Comparison of ENCODE assay signal across 19 mouse cellular contexts in genomic region chr9:10447220-10447837, GRCm38 (mm10).
DNase-seq lines count a peak whose midpoint lies in the region; ATAC-seq and TF ChIP-seq lines count a peak whose summit lies in the region.
"Had no signal": no experiment of that assay in that cellular context is flagged by ENCODE, and none has a peak within 500 bp of the region (broad histone marks: within the 10 kb centered on the region; RNA-seq: fewer than 3 reads in every experiment).

No protein-coding gene starts in this region.

- H3K9me3 ChIP-seq in forebrain, embryonic 14.5 days (replicated peaks; ENCODE audit: control insufficient read depth, low read length), result no peaks in the 10 kb centered on the region
- no peaks in the 10 kb centered on the region for H3K9me3 ChIP-seq in midbrain, embryonic 16.5 days (replicated peaks; ENCODE audit: control insufficient read depth, low read length, poor library complexity, severe bottlenecking)
- no peaks in the 10 kb centered on the region for H3K9me3 ChIP-seq in intestine, postnatal 0 days (ENCODE audit: control insufficient read depth)
- H3K9me3 ChIP-seq: embryonic facial prominence, embryonic 12.5 days; hindbrain, embryonic 10.5 days had no signal

- peak; percentile 4 for DNase-seq in embryo, embryonic 11 days
- DNase-seq in embryo, embryonic 10 days (ENCODE audit: low spot score), result no peak
- peak; percentile 12 for DNase-seq in ES-CJ7 (ENCODE audit: low read depth, low spot score)
- peak; percentile 48 for DNase-seq in forebrain, embryonic 14.5 days (ENCODE audit: low spot score)
- DNase-seq in right cerebral cortex, postnatal 14 days, result no peak
- DNase-seq: adrenal gland, postnatal 25 days; cerebellum, adult 18-20 months; kidney, adult 9 months; kidney, postnatal 36 days; left cerebral cortex, postnatal 4 days; liver, postnatal 0 days; lung, postnatal 10 days had no signal

- H3K27me3 ChIP-seq in forebrain, embryonic 14.5 days (replicated peaks; ENCODE audit: control insufficient read depth, insufficient read depth, low read length), result no peaks in the 10 kb centered on the region
- no peaks in the 10 kb centered on the region for H3K27me3 ChIP-seq in midbrain, embryonic 16.5 days (ENCODE audit: control insufficient read depth, insufficient read depth, low read depth, low read length)
- H3K27me3 ChIP-seq in intestine, postnatal 0 days (replicated peaks; ENCODE audit: control insufficient read depth, insufficient read depth, low read length), result no peaks in the 10 kb centered on the region
- H3K27me3 ChIP-seq: embryonic facial prominence, embryonic 12.5 days had no signal

- no peaks in the 10 kb centered on the region for H3K36me3 ChIP-seq in forebrain, embryonic 14.5 days (ENCODE audit: control insufficient read depth, insufficient read depth, low read length)
- no peaks in the 10 kb centered on the region for H3K36me3 ChIP-seq in midbrain, embryonic 16.5 days (ENCODE audit: control insufficient read depth, insufficient read depth, low read length)
- no peaks in the 10 kb centered on the region for H3K36me3 ChIP-seq in intestine, postnatal 0 days (ENCODE audit: control insufficient read depth, insufficient read depth)
- H3K36me3 ChIP-seq: embryonic facial prominence, embryonic 12.5 days; hindbrain, embryonic 10.5 days had no signal

- peak; percentile 50; the same call in 1 of the 2 replicates for ATAC-seq in forebrain, embryonic 14.5 days
- peak; percentile 80 for ATAC-seq in midbrain, embryonic 16.5 days
- no peak for ATAC-seq in intestine, postnatal 0 days
- ATAC-seq in megakaryocyte progenitor cell, adult 5-6 weeks (replicated peaks; ENCODE audit: poor library complexity), result no peak
- ATAC-seq: liver, postnatal 0 days had no signal

- no peak for TF ChIP-seq CTCF in intestine, postnatal 0 days (IDR thresholded peaks at IDR 0.05; ENCODE audit: low read depth)

- H3K4me1 ChIP-seq in forebrain, embryonic 14.5 days (ENCODE audit: control insufficient read depth, insufficient read depth, low read length), result peaks cover 7% of the 10 kb centered on the region
- peaks cover 7% of the 10 kb centered on the region for H3K4me1 ChIP-seq in midbrain, embryonic 16.5 days (ENCODE audit: control insufficient read depth, insufficient read depth, low read length)
- no peaks in the 10 kb centered on the region for H3K4me1 ChIP-seq in intestine, postnatal 0 days (replicated peaks; ENCODE audit: control insufficient read depth, insufficient read depth, low read length)
- H3K4me1 ChIP-seq: embryonic facial prominence, embryonic 12.5 days had no signal

- H3K4me3 ChIP-seq in forebrain, embryonic 14.5 days (ENCODE audit: low read depth, low read length), result no peak overlapping the region
- H3K4me3 ChIP-seq in midbrain, embryonic 16.5 days (ENCODE audit: low read depth, low read length), result no peak overlapping the region
- no peak overlapping the region for H3K4me3 ChIP-seq in intestine, postnatal 0 days (ENCODE audit: low read depth, low read length)
- H3K4me3 ChIP-seq: embryonic facial prominence, embryonic 12.5 days; hindbrain, embryonic 10.5 days; left cerebral cortex, adult 2 months; myocyte had no signal

- H3K27ac ChIP-seq in forebrain, embryonic 14.5 days (ENCODE audit: low read depth, low read length), result no peak overlapping the region
- H3K27ac ChIP-seq in midbrain, embryonic 16.5 days (ENCODE audit: low read length), result peak overlapping the region; percentile 58
- no peak overlapping the region for H3K27ac ChIP-seq in intestine, postnatal 0 days (ENCODE audit: low read depth, low read length)
- H3K27ac ChIP-seq: embryonic facial prominence, embryonic 12.5 days; hindbrain, embryonic 10.5 days; left cerebral cortex, adult 2 months had no signal

- H3K4me2 ChIP-seq in forebrain, embryonic 14.5 days (ENCODE audit: low read length), result no peak overlapping the region
- H3K4me2 ChIP-seq in midbrain, embryonic 16.5 days (ENCODE audit: low read length), result no peak overlapping the region
- no peak overlapping the region for H3K4me2 ChIP-seq in intestine, postnatal 0 days (replicated peaks; ENCODE audit: low read depth)
- H3K4me2 ChIP-seq: embryonic facial prominence, embryonic 12.5 days had no signal

- no peak overlapping the region for H3K9ac ChIP-seq in forebrain, embryonic 14.5 days (ENCODE audit: low read length)
- 0 out of 2 replicates have a peak overlapping the region, but pooled peaks have one; percentile 38 for H3K9ac ChIP-seq in midbrain, embryonic 16.5 days (ENCODE audit: low read depth, low read length)
- no peak overlapping the region for H3K9ac ChIP-seq in intestine, postnatal 0 days (ENCODE audit: low read depth, low read length)
- H3K9ac ChIP-seq: embryonic facial prominence, embryonic 12.5 days; liver, postnatal 0 days had no signal

Comparison
In these comparisons a context has a peak if more than half of its experiments do, and no peak if none do; other contexts are left out.
1. DNase-seq: peak in embryo, embryonic 11 days (single experiment), ES-CJ7 (single experiment) and forebrain, embryonic 14.5 days (single experiment); none in embryo, embryonic 10 days (single experiment) and right cerebral cortex, postnatal 14 days (single experiment).
2. ATAC-seq: peak in forebrain, embryonic 14.5 days (single experiment) and midbrain, embryonic 16.5 days (single experiment); none in intestine, postnatal 0 days (single experiment) and megakaryocyte progenitor cell, adult 5-6 weeks (single experiment).